Mouse (Mus musculus): ENCODE measurements around the gene Rasd2. TPM values are rescaled to one million over a fixed set of nuclear protein-coding genes. Genes with fewer than 3 reads are reported as not detected.

Rasd2 gene
- polyA plus RNA-seq (2012): not detected in 2 replicates

GRCm38 (mm10) chr8:75213686-75214085 lies at the start of gene Rasd2:
Rasd2 (plus strand) TSS chr8:75213944.
- no peak for TF ChIP-seq GATA1 (IDR thresholded peaks at IDR 0.05; ENCODE audit: low read length)

GRCm38 (mm10) chr8:75169363-75169762 lies 44.4 kb upstream of the Rasd2 start:
- TF ChIP-seq GATA1 (IDR thresholded peaks at IDR 0.05; ENCODE audit: low read length): no peak

- TF ChIP-seq GATA1 (IDR thresholded peaks at IDR 0.05; ENCODE audit: low read length): no peak
These were observed 41.6 kb upstream of the Rasd2 start for GRCm38 (mm10) chr8:75172009-75172685.

DNA sequence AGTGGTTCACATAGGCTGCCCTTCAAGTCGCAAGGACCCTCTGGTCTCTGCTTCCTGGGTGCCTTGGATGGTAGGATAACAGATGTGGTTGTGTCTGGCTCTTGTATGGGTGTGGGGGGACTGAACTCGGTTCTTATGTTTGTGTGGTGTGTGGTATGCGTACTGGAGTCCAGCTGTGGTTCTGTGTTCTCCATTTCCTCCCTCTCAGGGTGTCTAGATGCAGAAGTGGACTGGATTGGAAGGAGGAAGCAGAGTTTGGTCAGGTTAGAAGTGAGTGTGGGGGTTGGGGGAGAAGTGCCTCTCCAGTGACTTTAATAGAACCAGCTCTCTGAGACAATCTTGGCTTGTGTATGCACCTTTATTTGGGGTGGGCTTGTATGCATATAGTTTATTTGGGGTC lies 20.7 kb upstream of the Rasd2 start:
- no peak for TF ChIP-seq GATA1 (IDR thresholded peaks at IDR 0.05; ENCODE audit: low read length)

DNA sequence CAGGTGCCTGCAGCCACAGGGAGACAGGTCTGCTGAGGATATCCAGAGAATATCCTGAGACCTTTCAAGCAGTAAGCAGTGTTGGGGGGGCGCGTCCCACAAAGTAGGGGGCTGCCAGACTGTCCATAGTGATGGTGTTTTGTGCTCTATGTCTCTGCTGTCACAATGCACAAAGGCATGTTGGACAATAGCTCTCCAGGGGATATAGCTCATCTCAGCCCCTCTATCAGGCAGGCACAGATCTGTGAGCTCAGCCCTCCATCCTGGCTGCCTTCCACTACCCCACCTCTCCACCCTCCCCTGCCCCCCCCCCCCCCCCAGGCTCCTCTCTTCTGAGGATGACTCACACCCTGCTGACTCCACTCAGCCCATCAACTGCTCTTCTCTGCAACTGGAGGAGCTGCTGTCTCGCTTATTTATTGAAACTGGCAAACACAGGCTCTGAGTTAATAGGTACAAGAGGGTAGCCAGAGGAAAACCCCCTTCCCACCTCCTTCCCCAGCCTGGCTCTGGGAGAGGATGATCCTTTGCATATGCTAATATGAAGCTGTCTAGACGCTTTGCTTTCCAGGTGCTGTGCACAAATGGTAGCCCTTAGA lies 19.2 kb upstream of the Rasd2 start:
- TF ChIP-seq GATA1 (IDR thresholded peaks at IDR 0.05; ENCODE audit: low read length): no peak

DNA sequence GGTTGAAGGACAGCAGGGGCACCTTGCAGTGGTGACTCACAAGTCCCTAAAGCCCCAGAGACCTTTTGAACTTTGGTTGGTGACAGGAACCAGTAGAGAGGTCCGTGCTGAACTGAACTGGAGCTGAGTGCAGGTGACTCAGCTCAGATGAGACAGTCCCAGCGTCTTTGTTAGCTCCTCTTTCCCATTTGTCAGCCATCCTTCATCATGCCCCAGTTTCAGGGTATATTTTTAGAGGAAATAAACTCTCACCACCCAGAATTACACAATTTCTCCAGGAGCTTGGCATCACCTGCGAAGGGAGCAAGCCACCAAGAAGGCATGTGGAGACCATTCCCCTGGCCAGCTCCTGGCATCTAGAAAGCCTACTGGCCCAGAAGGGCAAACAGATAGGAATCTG lies 16.6 kb upstream of the Rasd2 start:
- TF ChIP-seq GATA1 (IDR thresholded peaks at IDR 0.05; ENCODE audit: low read length): no peak

DNA sequence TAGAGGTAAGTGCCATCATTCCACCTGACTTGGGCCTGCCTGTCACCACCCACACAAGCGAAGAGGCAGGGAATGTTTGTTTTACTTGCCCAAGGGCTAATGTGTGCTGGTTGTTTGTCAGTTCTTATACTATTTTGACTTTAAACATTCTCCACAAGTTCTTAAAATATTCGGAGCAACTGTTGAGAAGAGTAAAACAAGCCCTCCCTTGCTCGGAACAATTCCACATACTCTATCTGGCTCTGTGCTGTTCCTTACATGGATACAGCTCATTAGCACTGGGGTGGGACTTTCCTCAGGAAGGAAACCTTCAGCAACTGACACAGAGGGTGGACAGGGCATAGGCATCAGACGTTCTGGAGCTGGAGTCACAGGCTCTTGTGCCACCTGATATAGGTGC lies 15.9 kb upstream of the Rasd2 start:
- TF ChIP-seq GATA1 (IDR thresholded peaks at IDR 0.05; ENCODE audit: low read length): no peak

DNA sequence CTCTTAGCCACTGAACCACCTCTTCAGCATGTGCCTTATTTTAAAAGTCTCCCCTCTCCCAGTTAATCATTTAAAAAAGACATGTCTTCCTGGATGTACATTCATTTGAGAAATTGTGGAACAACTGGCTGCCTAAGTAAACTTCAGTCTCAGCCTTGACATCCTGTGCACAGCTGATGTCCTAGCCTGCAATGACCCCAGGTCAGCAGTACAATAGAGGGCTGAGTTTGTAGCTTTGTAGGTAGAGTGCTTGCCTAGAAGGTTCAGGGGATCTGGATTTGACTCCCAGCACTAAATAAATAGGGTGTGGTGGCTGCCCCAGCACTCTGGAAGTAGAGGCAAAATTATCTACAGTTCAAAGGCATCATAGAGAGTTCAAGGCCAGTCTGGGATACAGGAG lies 15.4 kb upstream of the Rasd2 start:
- TF ChIP-seq GATA1 (IDR thresholded peaks at IDR 0.05; ENCODE audit: low read length): no peak

GRCm38 (mm10) chr8:75198988-75199765 lies 14.6 kb upstream of the Rasd2 start:
- no peak for TF ChIP-seq GATA1 (IDR thresholded peaks at IDR 0.05; ENCODE audit: low read length)

DNA sequence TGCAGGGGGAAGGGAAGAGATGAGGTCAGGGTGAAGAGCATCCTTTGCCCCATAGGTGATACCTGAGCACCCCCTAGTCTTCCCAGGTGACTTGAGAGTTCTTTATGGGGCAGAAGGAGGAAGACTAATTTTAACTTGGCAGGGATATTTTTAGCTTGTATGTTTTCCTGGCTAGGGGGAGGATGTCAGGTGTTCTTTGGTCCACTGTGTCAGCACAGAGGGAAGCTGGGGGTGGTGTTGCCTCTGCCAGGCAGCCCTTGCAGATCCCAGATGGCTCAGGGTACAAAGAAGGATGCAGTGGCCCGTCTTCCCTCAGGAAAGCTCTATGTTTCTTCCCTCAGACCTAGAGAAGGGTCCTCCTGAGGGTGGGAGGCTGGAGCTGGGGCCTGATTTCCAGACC lies 13.8 kb upstream of the Rasd2 start:
- no peak for TF ChIP-seq GATA1 (IDR thresholded peaks at IDR 0.05; ENCODE audit: low read length)

DNA sequence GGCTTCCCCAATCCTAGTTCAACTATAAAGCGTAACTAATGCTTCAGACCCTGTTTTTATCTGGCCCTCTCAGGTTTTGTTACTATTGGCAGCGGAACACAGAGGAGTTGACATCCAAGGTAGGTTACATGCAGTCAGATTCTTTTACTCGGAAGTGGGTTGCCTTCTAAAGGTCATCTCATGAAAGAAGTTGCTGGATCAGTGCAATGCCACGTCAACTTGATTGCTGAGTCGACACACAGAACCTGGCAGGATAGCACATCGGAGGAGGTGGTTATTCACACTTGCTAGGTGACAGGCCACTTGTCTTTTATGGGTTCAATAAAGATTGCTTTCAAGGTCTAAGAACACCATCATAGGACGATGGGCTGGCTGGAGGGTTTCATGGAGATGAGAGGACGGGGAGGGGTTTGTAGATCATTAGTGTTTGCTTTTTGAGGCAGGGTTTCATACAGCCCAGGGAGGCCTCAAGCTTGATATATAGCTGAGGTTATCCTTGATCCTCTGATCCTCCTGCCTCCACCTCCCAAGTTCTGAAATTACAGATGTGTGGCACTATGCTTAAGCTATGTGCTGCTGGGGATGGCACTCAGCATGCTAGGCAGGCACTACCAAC lies 11.6 kb upstream of the Rasd2 start:
- TF ChIP-seq GATA1 (IDR thresholded peaks at IDR 0.05; ENCODE audit: low read length): no peak

DNA sequence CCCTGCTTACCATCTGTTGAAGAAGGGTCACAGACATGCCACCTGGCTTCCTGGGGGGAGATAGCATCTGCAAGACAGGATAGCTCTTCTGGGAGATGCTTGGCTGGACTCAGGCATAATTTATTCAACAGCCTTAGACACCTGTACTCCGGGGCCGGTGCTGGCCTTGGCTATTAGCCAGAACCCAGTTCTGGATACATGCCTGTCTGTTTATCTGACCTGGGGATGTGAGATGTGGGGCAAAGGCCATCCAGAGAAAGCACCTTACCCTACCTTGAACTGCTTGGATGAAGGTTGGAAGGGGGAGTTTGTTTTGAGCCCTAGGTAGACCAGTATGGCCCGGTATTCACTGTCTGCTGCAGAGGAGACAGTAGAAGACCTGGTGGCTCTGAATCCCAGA lies 10.8 kb upstream of the Rasd2 start:
- no peak for TF ChIP-seq GATA1 (IDR thresholded peaks at IDR 0.05; ENCODE audit: low read length)

DNA sequence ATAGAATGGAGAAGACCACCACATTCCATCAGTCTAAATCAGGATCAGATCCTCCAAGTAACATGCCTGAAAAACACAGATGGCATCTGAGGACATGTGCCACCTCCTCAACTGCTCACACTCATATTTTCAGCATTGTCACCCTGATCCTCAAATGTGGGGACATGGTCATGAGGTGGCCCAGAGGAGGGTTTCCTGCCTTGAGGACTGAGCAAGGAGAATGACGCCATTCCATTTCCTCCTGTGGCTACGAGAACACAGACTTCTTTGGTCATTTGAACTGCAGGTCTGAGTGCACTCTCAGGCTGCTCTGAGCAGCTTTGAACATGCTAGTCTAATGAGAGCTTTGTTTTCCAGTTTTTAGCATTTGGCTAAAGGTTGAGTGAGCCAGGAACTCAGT lies 10.3 kb upstream of the Rasd2 start:
- no peak for TF ChIP-seq GATA1 (IDR thresholded peaks at IDR 0.05; ENCODE audit: low read length)

DNA sequence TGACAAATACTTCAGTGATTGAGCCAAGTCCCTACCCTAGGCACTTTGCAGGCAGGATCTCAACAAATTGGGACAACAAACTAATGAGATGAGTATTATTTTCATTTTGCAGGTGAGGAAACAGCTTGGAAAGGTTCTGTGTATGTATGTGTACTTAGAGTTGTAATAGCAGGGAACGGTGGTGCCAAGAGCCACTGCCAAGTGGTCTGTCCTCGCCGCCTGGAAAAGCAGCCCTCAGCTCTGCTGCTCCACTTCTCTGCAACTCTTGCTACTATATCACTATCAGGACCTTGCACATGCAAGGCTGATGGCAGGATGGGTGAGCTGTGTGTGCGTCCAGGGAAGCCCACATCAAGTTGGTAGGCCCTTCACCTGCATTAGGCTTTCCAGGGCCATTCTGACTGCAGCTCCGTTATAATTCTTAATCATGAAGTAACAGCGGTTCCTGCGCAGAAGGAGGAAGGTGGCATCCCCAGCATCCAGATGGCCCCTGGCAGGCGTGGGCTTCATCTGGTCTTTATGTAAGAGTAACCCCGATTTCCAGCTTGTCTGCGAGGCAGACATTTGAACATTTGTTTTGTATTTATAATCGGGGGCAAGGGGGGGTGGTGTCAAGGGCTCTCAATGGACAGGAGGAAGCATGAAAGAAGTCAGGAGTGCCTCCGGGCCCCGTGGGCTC lies 9.4 kb upstream of the Rasd2 start:
- TF ChIP-seq GATA1 (IDR thresholded peaks at IDR 0.05; ENCODE audit: low read length): no peak

- no peak for TF ChIP-seq GATA1 (IDR thresholded peaks at IDR 0.05; ENCODE audit: low read length)
These were observed 2.3 kb upstream of the Rasd2 start for GRCm38 (mm10) chr8:75211461-75211860.

Data from G1E-ER4 (cell line).